Mouse (Mus musculus) left cerebral cortex, adult 2 months (tissue): ENCODE results near the gene Cacnb3. TPM values are rescaled to one million over a fixed set of nuclear protein-coding genes. Genes with fewer than 3 reads are reported as not detected.

Experiments used
- DNase-seq, 2 experiments: peaks; one replicate each; pipeline ENCODE4 v3.0.0; 2021 to 2022; ENCODE audit warnings: low spot score in 2 of 2, mixed read lengths in 1 of 2; ENCODE audit errors: extremely low spot score in 1 of 2
- H3K27ac ChIP-seq: fragments of 200-600 bp; 2 replicates; pipeline ENCODE4 v1.8.1; 2022
- H3K4me3 ChIP-seq: fragments of 200-600 bp; 2 replicates; pipeline ENCODE4 v1.8.1; 2022
- CTCF ChIP-seq: fragments of 200-600 bp; IDR thresholded peaks from 2 replicates; pipeline ENCODE4 v1.8.1; 2022; ENCODE audit warnings: antibody characterized with exemption, mild to moderate bottlenecking, moderate library complexity
- intact Hi-C: fragments of 180-260 bp; cut with DNase I; formaldehyde crosslinking; loops from one replicate; pipeline ENCODE4 v1.15.1; 2025
- total RNA-seq, 2 experiments: library from RNA; stranded (reverse); gene quantifications; 2 replicates each; pipeline ENCODE4 v1.2.3; 2021

Cacnb3 gene
- total RNA-seq, 2 experiments from 2014 or later, result 271 to 291 TPM

DNA sequence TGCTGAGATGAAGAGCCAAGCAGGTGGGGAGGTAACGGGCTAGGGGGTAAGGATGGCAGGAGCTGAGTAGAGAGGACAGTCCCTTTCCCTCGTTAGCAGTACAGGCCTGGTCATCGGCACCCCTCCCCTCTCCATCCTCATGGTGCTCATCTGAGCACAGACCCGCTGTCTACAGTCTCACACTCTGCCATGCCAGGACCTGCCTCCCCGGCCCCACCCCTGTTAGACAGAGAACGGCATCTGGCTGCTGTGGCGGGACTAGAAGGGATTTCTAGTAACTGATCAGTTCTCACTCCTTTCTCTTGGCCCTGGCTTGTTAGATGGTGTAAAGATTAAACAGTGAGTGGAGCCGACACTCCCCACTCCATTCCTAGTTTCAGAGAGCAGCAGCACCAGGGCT, 16.1 kb downstream of the Cacnb3 start:
- no peak overlapping the region; the same call in 1 of the 2 replicates for H3K27ac ChIP-seq
- intact Hi-C loops, result no loop called here

DNA sequence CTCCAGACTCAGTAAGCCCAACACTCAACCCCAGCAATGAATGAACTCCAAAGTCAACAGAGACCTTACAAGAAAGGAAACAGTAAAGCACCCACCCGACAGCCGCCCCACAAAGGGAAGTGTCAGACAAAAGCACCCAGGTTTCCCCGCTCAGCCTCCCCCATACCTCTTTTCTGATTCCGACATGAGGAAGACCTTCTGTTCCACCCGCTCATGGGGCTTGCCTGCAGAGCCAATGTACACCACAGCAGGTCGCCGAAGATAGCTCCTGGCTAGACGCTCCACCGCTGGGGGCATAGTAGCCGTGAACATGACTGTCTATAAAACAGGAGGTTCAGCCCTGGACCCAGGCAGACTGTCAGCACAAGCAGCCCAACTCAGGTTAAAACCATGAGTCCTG, 16.7 kb downstream of the Cacnb3 start:
- Histone ChIP-seq H3K4me3 (no peak overlapping the region), H3K27ac (no peak overlapping the region; the same call in 1 of the 2 replicates)
- no peak; the same call in 1 of the 2 replicates for TF ChIP-seq CTCF
- intact Hi-C loops, result no loop called here
- no peak for DNase-seq

More for the DNA sequence above, 16.1 kb downstream of the Cacnb3 start:
- no peak overlapping the region for H3K4me3 ChIP-seq
- DNase-seq, result no peak
- TF ChIP-seq CTCF, result no peak

DNA sequence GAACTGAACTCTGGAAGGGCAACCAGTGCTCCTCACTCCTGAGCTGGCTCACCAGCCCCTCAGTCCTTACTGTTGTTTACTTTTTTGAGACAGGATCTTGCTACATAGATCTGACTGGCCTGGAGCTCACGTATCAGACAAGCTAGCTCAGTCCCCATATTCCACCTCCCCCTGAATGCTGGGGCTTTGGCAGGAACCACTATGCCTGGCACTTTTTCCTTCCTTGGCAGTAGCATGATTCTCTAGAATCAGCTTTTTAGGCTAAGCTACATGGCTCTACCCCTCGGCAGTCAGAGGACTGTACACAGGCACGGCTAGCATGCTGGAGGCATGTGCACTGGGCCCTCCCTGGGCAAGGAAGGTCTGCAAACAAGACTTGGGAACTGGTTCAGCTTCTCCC, 17.4 kb downstream of the Cacnb3 start:
- DNase-seq, result no peak
- TF ChIP-seq CTCF, result no peak
- intact Hi-C loops, result no loop called here
- peak overlapping the region; percentile 17; the same call in 1 of the 2 replicates for H3K27ac ChIP-seq
- no peak overlapping the region for H3K4me3 ChIP-seq

DNA sequence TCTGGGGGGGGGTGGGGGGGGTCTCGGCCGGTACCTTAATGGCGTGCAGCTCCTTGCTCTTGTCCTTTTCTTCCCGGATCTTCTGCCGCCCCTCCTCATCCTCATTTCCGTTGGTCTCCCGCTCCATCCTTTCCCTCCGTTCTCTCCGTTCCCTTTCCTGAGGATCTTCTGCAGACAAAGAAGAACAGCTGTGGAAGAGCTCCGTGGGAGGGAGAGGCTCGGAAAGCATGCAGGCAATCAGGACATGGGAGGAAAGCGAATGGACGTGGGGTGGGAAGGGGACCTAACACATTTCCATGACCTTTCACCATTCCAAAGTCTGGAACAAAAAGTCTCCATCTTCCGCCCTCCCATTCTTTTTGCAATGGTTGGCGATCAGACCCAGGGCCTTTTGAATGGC, 20.8 kb downstream of the Cacnb3 start:
- DNase-seq, result no peak
- intact Hi-C loops, result no loop called here
- no peak overlapping the region for H3K27ac ChIP-seq
- no peak overlapping the region for H3K4me3 ChIP-seq
- TF ChIP-seq CTCF, result no peak

DNA sequence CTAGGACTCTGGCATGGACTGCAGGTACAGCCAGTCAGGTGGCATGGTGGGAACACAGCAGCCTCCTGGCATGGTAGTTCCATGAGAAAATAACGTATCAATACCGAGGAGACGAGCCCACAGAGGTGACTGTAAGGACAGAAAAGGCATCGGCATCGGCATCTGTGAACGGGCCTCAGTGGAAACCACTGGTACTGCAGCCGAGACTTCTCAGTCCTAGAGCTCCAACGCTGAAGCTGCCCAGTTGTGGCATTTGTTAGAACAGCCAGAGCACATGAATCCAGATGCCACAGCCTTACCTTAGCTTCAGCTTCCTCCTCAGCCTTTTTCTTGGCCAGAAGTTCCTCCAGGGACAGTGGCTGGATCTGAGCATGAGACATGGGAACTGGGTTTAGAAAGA, 21.5 kb downstream of the Cacnb3 start:
- intact Hi-C loops, result no loop called here
- TF ChIP-seq CTCF, result peak; percentile 36
- no peak for DNase-seq
- Histone ChIP-seq H3K4me3 (no peak overlapping the region), H3K27ac (no peak overlapping the region)

DNA sequence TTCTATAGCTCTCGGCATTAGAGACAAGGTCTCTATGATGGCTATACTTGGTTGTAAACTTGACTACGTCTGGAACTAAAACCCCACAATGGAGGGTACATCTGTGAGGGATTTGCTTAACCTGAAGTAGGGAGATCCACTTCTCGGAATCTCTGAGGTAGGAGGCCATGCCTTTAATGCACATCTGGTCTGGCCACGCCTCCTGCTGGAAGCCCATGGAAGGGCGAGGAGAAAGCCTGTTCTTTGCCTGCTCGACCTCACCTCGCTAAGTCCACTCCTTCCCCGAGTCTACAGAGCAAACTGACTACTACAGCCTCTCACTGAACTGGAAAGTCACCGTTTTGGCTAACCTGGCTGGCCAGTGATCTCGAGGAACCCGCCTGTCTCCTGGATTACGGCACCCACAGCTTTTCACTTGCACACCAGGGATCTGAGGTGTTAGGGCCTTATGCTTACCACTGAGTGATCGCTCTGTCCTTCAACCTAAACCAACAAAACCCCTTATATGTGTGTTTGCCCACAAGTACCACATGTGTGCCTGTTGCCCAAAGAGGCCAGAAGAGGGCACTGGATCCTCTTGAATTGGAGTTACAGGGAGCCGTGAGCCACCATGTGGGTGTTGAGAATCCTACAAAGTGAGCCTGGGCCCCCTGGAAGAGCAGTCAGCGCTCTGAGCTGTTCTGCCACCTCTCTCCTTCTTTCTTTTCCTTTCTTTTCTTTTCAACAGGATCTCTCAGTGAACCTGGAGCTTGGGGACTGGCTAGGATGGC, 26.5 kb downstream of the Cacnb3 start:
- Histone ChIP-seq H3K4me3 (no peak overlapping the region), H3K27ac (no peak overlapping the region)
- TF ChIP-seq CTCF, result no peak; the same call in none of the 2 replicates
- intact Hi-C loops, result no loop called here
- no peak for DNase-seq

DNA sequence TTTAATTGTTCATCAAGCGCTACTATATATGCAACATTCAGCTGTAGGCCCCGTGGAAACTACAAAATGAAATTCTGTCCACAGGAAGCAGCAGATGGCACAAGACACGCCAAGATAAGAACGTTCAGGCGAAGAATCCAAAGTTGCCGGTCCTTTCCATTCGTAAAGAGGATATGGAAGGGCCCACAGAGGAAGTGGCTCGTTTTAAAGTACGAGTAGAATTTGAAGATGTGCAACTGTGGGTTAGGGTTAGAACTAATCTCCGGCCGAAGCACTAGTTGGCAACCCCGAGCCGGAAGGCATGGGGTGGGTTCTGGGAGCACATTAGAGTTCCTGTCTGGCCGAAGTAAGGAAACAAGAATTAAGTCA, 31.5 kb downstream of the Cacnb3 start:
- H3K27ac ChIP-seq, result peak overlapping the region; percentile 96
- H3K4me3 ChIP-seq, result peak overlapping the region; percentile 86
- intact Hi-C loops, result no loop called here
- no peak for TF ChIP-seq CTCF
- no peak for DNase-seq

DNA sequence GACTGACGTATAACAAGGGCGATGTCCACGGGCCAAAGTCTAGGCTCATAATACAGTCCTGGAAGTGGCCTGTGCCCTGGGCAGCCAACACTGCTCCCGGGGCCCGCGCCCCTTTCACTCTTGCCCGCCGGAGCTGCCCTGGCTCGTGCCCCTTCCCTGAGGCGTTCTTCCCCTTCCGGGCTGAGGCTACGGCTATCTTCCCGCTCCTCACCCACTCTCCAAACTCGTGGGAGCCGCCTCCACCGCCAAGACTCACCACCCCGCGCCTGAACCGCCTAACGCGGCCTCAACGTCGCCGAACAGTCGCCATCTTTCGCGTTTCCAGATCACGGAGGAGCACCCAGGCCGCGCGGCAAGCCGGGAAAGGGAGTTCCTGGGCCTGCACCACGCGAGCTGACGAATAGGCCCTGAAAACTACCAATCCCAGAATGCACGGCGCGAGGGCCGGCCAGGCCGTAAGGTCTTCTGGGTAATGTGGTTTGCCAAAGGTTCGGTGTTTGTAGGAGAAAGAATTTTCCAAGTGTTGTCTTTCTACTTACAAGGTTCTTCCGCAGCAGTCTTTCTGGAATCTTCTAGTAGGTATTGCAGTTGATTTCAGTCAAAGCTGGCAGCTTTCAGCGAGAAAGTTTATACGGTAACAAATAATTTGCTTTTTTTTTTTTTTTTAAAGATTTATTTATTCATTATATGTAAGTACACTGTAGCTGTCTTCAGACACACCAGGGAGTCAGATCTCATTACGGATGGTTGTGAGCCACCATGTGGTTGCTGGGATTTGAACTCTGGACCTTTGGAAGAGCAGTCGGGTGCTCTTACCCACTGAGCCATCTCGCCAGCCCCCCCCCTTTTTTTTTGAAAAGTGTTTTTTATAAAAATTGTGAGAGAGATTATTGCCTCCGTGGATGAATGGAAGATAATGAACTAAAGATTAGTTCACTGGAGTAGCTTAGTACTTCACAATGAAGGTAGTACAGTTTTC, 32.2 kb downstream of the Cacnb3 start, which contains the start of gene Ddx23:
Gene Ddx23 (minus strand): TSS at position 328 of the 979 bp plus-strand sequence.
- no peak for TF ChIP-seq CTCF
- Histone ChIP-seq H3K27ac (peak within 1 kb of the TSS; percentile 96), H3K4me3 (peak within 1 kb of the TSS; percentile 86)
- DNase-seq, result peak; percentile 95
- intact Hi-C loops, result no loop called here

DNA sequence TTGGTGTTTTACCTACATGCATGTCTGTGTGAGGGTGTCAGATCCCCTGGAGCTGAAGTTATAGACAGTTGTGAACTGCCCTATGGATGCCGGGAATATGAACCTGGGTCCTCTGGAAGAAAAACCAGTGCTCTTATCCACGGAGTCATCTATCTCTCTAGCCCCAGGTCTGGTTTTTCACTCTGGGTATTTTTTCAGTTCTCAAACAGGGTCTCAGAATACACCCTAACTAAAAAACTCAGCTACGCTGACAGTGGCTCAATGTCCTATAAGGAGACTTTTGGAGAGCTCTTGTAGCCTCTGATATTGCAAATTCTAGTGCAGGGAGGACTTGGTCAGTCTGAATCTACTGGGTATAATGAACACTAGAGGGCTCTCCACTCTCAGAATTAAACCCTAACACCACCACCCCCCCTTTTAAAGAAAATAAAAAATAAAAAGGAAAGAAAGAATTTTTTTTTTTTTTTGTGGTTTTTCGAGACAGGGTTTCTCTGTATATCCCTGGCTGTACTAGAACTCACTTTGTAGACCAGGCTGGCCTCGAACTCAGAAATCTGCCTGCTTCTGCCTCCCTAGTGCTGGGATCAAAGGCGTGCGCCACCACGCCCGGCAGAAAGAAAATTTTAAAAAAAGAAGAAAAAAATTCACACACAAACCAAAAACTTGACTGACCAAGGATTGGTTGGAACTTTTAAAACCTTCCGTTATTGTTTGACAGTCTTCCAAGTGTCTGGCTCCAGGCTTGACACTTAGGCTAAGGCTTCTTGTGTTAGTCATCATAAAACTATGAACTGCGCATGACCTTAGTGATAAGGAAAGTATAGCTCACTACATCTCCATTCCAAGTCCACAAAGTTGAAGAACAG, 33.6 kb downstream of the Cacnb3 start:
- Histone ChIP-seq H3K27ac (no peak overlapping the region), H3K4me3 (no peak overlapping the region)
- intact Hi-C loops, result loop anchor here (1.0 to 2.0 kb wide), 2 partner anchors 35 to 135 kb away; no protein-coding TSS in a partner anchor
- peak; percentile 69 for TF ChIP-seq CTCF
- no peak for DNase-seq

DNA sequence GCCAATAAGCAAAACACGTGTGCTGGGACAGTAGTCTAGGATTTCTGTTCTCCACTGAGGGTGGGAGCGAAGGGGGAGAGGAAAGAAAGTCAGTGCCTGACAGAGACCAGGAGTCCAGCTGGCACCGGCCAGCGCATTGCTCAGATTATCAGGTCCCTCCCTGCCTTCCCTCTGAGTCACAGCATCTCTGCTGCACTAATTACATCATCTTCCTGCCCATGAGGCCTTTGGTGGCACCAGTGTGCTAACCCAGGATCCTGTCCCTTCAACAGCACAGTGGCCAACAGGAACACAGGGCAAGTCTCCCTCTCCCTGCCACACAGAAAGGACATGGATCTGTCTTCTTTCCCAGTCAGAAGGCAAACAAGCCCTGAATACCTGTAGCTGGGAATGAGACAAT, 42.0 kb downstream of the Cacnb3 start:
- Histone ChIP-seq H3K4me3 (no peak overlapping the region), H3K27ac (peak overlapping the region; percentile 36; the same call in 1 of the 2 replicates)
- no peak for TF ChIP-seq CTCF
- DNase-seq, result no peak
- intact Hi-C loops, result no loop called here

DNA sequence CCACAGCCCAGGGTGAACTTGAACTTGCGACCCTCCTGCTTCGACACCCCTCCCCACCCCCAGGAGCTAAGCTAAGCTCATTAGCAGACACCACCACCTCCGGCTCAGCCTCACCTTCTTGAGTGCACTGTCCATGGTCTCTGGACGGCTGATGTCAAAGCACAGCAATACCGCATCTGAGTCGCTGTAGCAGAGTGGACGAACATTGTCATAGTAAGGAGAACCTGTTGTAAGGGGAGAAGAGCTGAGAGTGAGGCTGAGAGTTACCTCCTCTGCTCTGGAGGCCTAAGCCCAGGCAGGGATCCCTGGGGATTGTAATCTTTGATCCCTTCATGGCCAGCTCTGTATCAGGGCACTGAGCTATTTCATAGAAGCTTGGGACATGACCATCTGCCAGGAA, 43.1 kb downstream of the Cacnb3 start:
- intact Hi-C loops, result no loop called here
- Histone ChIP-seq H3K27ac (peak overlapping the region; percentile 70), H3K4me3 (no peak overlapping the region)
- TF ChIP-seq CTCF, result no peak
- DNase-seq, result no peak
